Mouse (Mus musculus) stomach, postnatal 0 days (tissue): ENCODE data around the gene Trank1.

Experiments
- CTCF ChIP-seq: IDR thresholded peaks from 2 replicates; pipeline ENCODE4 v1.5.1; 2016; ENCODE audit warnings: antibody characterized with exemption, low read depth, mild to moderate bottlenecking, moderate library complexity
- EP300 ChIP-seq: optimal IDR thresholded peaks from 2 replicates; pipeline ENCODE3; 2016; ENCODE audit warnings: antibody characterized with exemption

GRCm38 (mm10) chr9:111428698-111429362 is 117.3 kb downstream of the Trank1 start:
- TF ChIP-seq CTCF (no peak), EP300 (no peak)
